In genomic region chr7:125420190-125420589, GRCm38 (mm10) we compare ENCODE assay signal across 9 mouse cellular contexts. TPM values are rescaled to one million over a fixed set of nuclear protein-coding genes. Genes with fewer than 3 reads are reported as not detected.
DNase-seq lines count a peak whose midpoint lies in the region; ATAC-seq and TF ChIP-seq lines count a peak whose summit lies in the region.
"Had no signal": no experiment of that assay in that cellular context is flagged by ENCODE, and none has a peak within 500 bp of the region (broad histone marks: within the 10 kb centered on the region; RNA-seq: fewer than 3 reads in every experiment).

No protein-coding gene starts in this region.

- H3K4me1 ChIP-seq in hindbrain, postnatal 0 days (ENCODE audit: insufficient read depth, low read length): no peaks in the 10 kb centered on the region
- H3K4me1 ChIP-seq in hindbrain, embryonic 12.5 days: no peaks in the 10 kb centered on the region
- H3K4me1 ChIP-seq in liver, embryonic 15.5 days (replicated peaks): peaks cover 25% of the 10 kb centered on the region
- peaks cover 7% of the 10 kb centered on the region; the same call in 1 of the 2 replicates for H3K4me1 ChIP-seq in spleen, adult 2 months (ENCODE audit: control insufficient read depth, insufficient read depth, insufficient read length)
- H3K4me1 ChIP-seq: limb, embryonic 15.5 days had no signal

- H3K27me3 ChIP-seq in hindbrain, postnatal 0 days (ENCODE audit: insufficient read depth, low read length): no peaks in the 10 kb centered on the region
- H3K27me3 ChIP-seq in hindbrain, embryonic 12.5 days: no peaks in the 10 kb centered on the region
- H3K27me3 ChIP-seq in liver, embryonic 15.5 days: peaks cover 9% of the 10 kb centered on the region; the same call in 1 of the 2 replicates
- H3K27me3 ChIP-seq in spleen, adult 2 months (ENCODE audit: control insufficient read depth, insufficient read depth, low read length): no peaks in the 10 kb centered on the region

- DNase-seq in hindbrain, postnatal 0 days (ENCODE audit: low spot score): no peak
- DNase-seq in B cell, adult 2 months: peak; percentile 87 to 89
- DNase-seq in MN1 (ENCODE audit: low spot score): peak; percentile 28
- peak; percentile 45 to 70 for DNase-seq in spleen, adult 2 months (ENCODE audit: low read depth in 1 of 2, low spot score in 2 of 2)
- no peak for DNase-seq in right cerebral cortex, postnatal 14 days

- no peak for TF ChIP-seq POLR2A in spleen, adult 2 months (IDR thresholded peaks at IDR 0.05; ENCODE audit: low read depth, low read length)

- 0 out of 2 replicates have a peak, but pooled peaks cover 3% of the 10 kb centered on the region for H3K9me3 ChIP-seq in hindbrain, postnatal 0 days (ENCODE audit: low read length)
- no peaks in the 10 kb centered on the region for H3K9me3 ChIP-seq in hindbrain, embryonic 12.5 days (replicated peaks)
- H3K9me3 ChIP-seq in liver, embryonic 15.5 days (replicated peaks): no peaks in the 10 kb centered on the region
- H3K9me3 ChIP-seq: limb, embryonic 15.5 days had no signal

- ATAC-seq in hindbrain, postnatal 0 days: no peak
- ATAC-seq in hindbrain, embryonic 12.5 days (ENCODE audit: low FRiP score): no peak
- peak; percentile 76 for ATAC-seq in common myeloid progenitor, adult 5-6 weeks (replicated peaks; ENCODE audit: low read depth, poor library complexity, severe bottlenecking)
- ATAC-seq in liver, embryonic 15.5 days (ENCODE audit: insufficient read depth): 0 out of 2 replicates have a peak, but pooled peaks have one; percentile 6

- H3K36me3 ChIP-seq in hindbrain, postnatal 0 days (ENCODE audit: insufficient read depth, low read length): no peaks in the 10 kb centered on the region
- H3K36me3 ChIP-seq in hindbrain, embryonic 12.5 days: no peaks in the 10 kb centered on the region
- no peaks in the 10 kb centered on the region for H3K36me3 ChIP-seq in liver, embryonic 15.5 days (replicated peaks)
- H3K36me3 ChIP-seq in spleen, adult 2 months (ENCODE audit: control insufficient read depth, insufficient read depth, low read length): no peaks in the 10 kb centered on the region
- H3K36me3 ChIP-seq: limb, embryonic 15.5 days had no signal

- no peak overlapping the region for H3K27ac ChIP-seq in hindbrain, postnatal 0 days
- no peak overlapping the region for H3K27ac ChIP-seq in hindbrain, embryonic 12.5 days
- no peak overlapping the region for H3K27ac ChIP-seq in liver, embryonic 15.5 days (replicated peaks)
- no peak overlapping the region for H3K27ac ChIP-seq in spleen, adult 2 months (ENCODE audit: insufficient read depth, low read length)
- H3K27ac ChIP-seq: limb, embryonic 15.5 days had no signal

- peak; percentile 69 for TF ChIP-seq CTCF in hindbrain, postnatal 0 days (IDR thresholded peaks at IDR 0.05; ENCODE audit: low read depth)
- TF ChIP-seq CTCF in spleen, adult 2 months (IDR thresholded peaks at IDR 0.05; ENCODE audit: extremely low read depth, insufficient read depth, insufficient read length, insufficient replicate concordance): peak; percentile 83; the same call in 1 of the 2 replicates

- no peak overlapping the region for H3K4me2 ChIP-seq in hindbrain, postnatal 0 days (ENCODE audit: low read depth, low read length)
- H3K4me2 ChIP-seq in hindbrain, embryonic 12.5 days (replicated peaks): no peak overlapping the region
- H3K4me2 ChIP-seq in liver, embryonic 15.5 days: no peak overlapping the region
- H3K4me2 ChIP-seq: limb, embryonic 15.5 days had no signal

- WGBS in hindbrain, postnatal 0 days: 64% methylated on average over 2 of the region's 2 CpGs
- 69% methylated on average over 2 of the region's 2 CpGs for WGBS in hindbrain, embryonic 12.5 days
- WGBS in liver, embryonic 15.5 days (ENCODE audit: insufficient replicate concordance): 60% methylated on average over 2 of the region's 2 CpGs
- 74% methylated on average over 2 of the region's 2 CpGs for WGBS in spleen, adult 2 months

- no peak overlapping the region for H3K4me3 ChIP-seq in hindbrain, postnatal 0 days (ENCODE audit: low read length)
- H3K4me3 ChIP-seq in hindbrain, embryonic 12.5 days: no peak overlapping the region
- H3K4me3 ChIP-seq in liver, embryonic 15.5 days (replicated peaks): no peak overlapping the region
- H3K4me3 ChIP-seq in spleen, adult 2 months (ENCODE audit: extremely low read depth, insufficient read depth, insufficient read length): no peak overlapping the region
- H3K4me3 ChIP-seq: limb, embryonic 15.5 days had no signal

- no peak overlapping the region for H3K9ac ChIP-seq in hindbrain, postnatal 0 days (replicated peaks; ENCODE audit: low read length)
- no peak overlapping the region for H3K9ac ChIP-seq in hindbrain, embryonic 12.5 days
- no peak overlapping the region for H3K9ac ChIP-seq in liver, embryonic 15.5 days
- H3K9ac ChIP-seq: limb, embryonic 15.5 days had no signal

RNA-seq across cellular contexts. Expression of gene Kdm8, which starts 24.3 kb away (rescaled TPM):
- 7.2 and 7.5 TPM in 2 replicates for total RNA-seq in hindbrain, postnatal 0 days (2014; rRNA removed)
- 4.1 and 5.0 TPM in 2 replicates for polyA plus RNA-seq in hindbrain, postnatal 0 days (2015; fragmentation: Nextera tagmentation; extraction: Ambion mirVana)
- 9.3 and 10.7 TPM in 2 replicates for polyA plus RNA-seq in hindbrain, embryonic 12.5 days (2016; fragmentation: Nextera tagmentation; extraction: Ambion mirVana)
- 6.1 and 6.9 TPM in 2 replicates for total RNA-seq in common myeloid progenitor, adult 5-6 weeks (2017)
- polyA plus RNA-seq in liver, embryonic 15.5 days (2015; fragmentation: Nextera tagmentation; extraction: Ambion mirVana): 6.3 and 6.5 TPM in 2 replicates
- polyA plus RNA-seq in spleen, adult 2 months (2012; rRNA removed): 3.8 and 3.9 TPM in 2 replicates

Comparison
In these comparisons a context has a peak if more than half of its experiments do, and no peak if none do; other contexts are left out.
1. ATAC-seq: peak in common myeloid progenitor, adult 5-6 weeks (single experiment) and liver, embryonic 15.5 days (single experiment); none in hindbrain, postnatal 0 days (single experiment) and hindbrain, embryonic 12.5 days (single experiment).
2. DNase-seq: peak in B cell, adult 2 months (2 of 2), MN1 (single experiment) and spleen, adult 2 months (2 of 2); none in hindbrain, postnatal 0 days (single experiment) and right cerebral cortex, postnatal 14 days (single experiment).